Mouse (Mus musculus): Measurements from ENCODE around the gene Catsperd.

GRCm38 (mm10) chr17:56626754-56627470, 1.0 kb upstream of the Catsperd start, which contains the start of gene Lonp1:
- TF ChIP-seq ELF1 (IDR thresholded peaks at IDR 0.05; ENCODE audit: low read depth, low read length) (peak; percentile 56; the same call in 1 of the 2 replicates), POLR2A (IDR thresholded peaks at IDR 0.05; ENCODE audit: control insufficient read depth in 1 of 2, insufficient read depth in 1 of 2, low read depth in 1 of 2, low read length in 2 of 2, poor library complexity in 1 of 2) (peak; percentile 67 to 86), CTCF (IDR thresholded peaks at IDR 0.05 in 2 of 3, conservative IDR thresholded peaks at IDR 0.05 in 1 of 3; ENCODE audit: control insufficient read depth in 1 of 3, insufficient read depth in 1 of 3, low read depth in 2 of 3, low read length in 3 of 3, poor library complexity in 1 of 3, severe bottlenecking in 1 of 3) (no peak), TAL1 (IDR thresholded peaks at IDR 0.05; ENCODE audit: low read length) (no peak), CHD2 (IDR thresholded peaks at IDR 0.05; ENCODE audit: low read length) (no peak), JUND (IDR thresholded peaks at IDR 0.05; ENCODE audit: low read depth, low read length) (no peak), TCF12 (IDR thresholded peaks at IDR 0.05; ENCODE audit: low read depth, low read length) (peak; percentile 80), MXI1 (IDR thresholded peaks at IDR 0.05; ENCODE audit: low read depth, low read length) (peak; percentile 97), RAD21 (IDR thresholded peaks at IDR 0.05; ENCODE audit: low read depth, low read length) (no peak), BHLHE40 (IDR thresholded peaks at IDR 0.05; ENCODE audit: borderline replicate concordance, low read depth, low read length) (peak; percentile 99), GATA1 (IDR thresholded peaks at IDR 0.05; ENCODE audit: low read depth, low read length) (no peak), MAX (IDR thresholded peaks at IDR 0.05; ENCODE audit: low read length) (peak; percentile 95)

All from MEL (cell line).